Mouse (Mus musculus) ES-E14 (cell line): Measurements from ENCODE around the gene Nyap1. TPM values are rescaled to one million over a fixed set of nuclear protein-coding genes. Genes with fewer than 3 reads are reported as not detected.

Experiments
- DNase-seq: peaks from one replicate; pipeline ENCODE4 v3.0.0-alpha.2; 2013; ENCODE audit warnings: low read depth, low spot score
- H3K27ac ChIP-seq: 2 replicates; pipeline ENCODE4 v1.5.1; 2012; ENCODE audit warnings: low read depth, mild to moderate bottlenecking, low read length, moderate library complexity, mixed read lengths; ENCODE audit not compliant: poor library complexity, insufficient read depth, severe bottlenecking
- H3K36me3 ChIP-seq: 2 replicates; pipeline ENCODE4 v1.6.1; 2012; ENCODE audit warnings: mild to moderate bottlenecking, low read length, moderate library complexity, mixed read lengths; ENCODE audit not compliant: control insufficient read depth, poor library complexity, insufficient read depth, severe bottlenecking
- H3K4me1 ChIP-seq, 2 experiments: fragments of 150-350 bp in 1 of 2; sonication (generic) in 1 of 2; 2 replicates each; pipeline ENCODE4 v1.6.1; 2012; ENCODE audit warnings: low read length in 2 of 2, mild to moderate bottlenecking in 1 of 2, mixed read lengths in 1 of 2; ENCODE audit not compliant: control insufficient read depth in 2 of 2, insufficient read depth in 2 of 2, poor library complexity in 1 of 2
- H3K4me3 ChIP-seq, 2 experiments: fragments of 150-350 bp in 1 of 2; sonication (generic) in 1 of 2; 2 replicates each; pipeline ENCODE4 v1.5.1; 2012; ENCODE audit warnings: low read length in 2 of 2, low read depth in 1 of 2, mild to moderate bottlenecking in 1 of 2, mixed read lengths in 1 of 2; ENCODE audit not compliant: insufficient read depth in 1 of 2, poor library complexity in 1 of 2, severe bottlenecking in 1 of 2
- H3K9ac ChIP-seq: 2 replicates; pipeline ENCODE4 v1.6.1; 2012; ENCODE audit warnings: low read depth, mild to moderate bottlenecking, low read length, mixed read lengths; ENCODE audit not compliant: poor library complexity, insufficient read depth, severe bottlenecking
- H3K9me3 ChIP-seq: fragments of 150-350 bp; sonication (generic); 2 replicates; pipeline ENCODE4 v1.6.1; 2012; ENCODE audit warnings: low read depth, mild to moderate bottlenecking, low read length; ENCODE audit not compliant: control insufficient read depth, insufficient read depth
- CHD2 ChIP-seq: IDR thresholded peaks from 2 replicates; pipeline ENCODE4 v1.6.1; 2014; ENCODE audit warnings: mild to moderate bottlenecking, low read depth, low read length, inconsistent platforms
- HCFC1 ChIP-seq: IDR thresholded peaks from 2 replicates; pipeline ENCODE4 v1.6.1; 2012; ENCODE audit warnings: low read length, inconsistent platforms, borderline replicate concordance; ENCODE audit not compliant: insufficient read depth
- MAFK ChIP-seq: IDR thresholded peaks from 2 replicates; pipeline ENCODE4 v1.6.1; 2014; ENCODE audit warnings: mild to moderate bottlenecking, low read depth, low read length, inconsistent platforms; ENCODE audit not compliant: insufficient read depth
- ZC3H11A ChIP-seq: IDR thresholded peaks from 2 replicates; pipeline ENCODE4 v1.6.1; 2012; ENCODE audit warnings: low read depth, mild to moderate bottlenecking, inconsistent platforms, low read length, borderline replicate concordance
- ZNF384 ChIP-seq: IDR thresholded peaks from 2 replicates; pipeline ENCODE4 v1.6.1; 2012; ENCODE audit warnings: low read depth, low read length, inconsistent platforms
- in situ Hi-C, 2 experiments: fragments of 600-800 bp; cut with MboI; formaldehyde crosslinking; loops; one replicate each; pipeline ENCODE4 v1.15.1; 2025; ENCODE audit warnings: low sequenced_read_pairs in 2 of 2, inconsistent platforms in 1 of 2; ENCODE audit not compliant: unreplicated experiment in 2 of 2
- total RNA-seq: library from RNA; depleted of rRNA; stranded (reverse); fragments of 300-350 nt; gene quantifications from 2 replicates; pipeline ENCODE4 v1.2.3, GENCODE M21; 2012

The Nyap1 gene
- total RNA-seq, 1 experiment = 7.4 TPM

- H3K4me1 ChIP-seq = peaks cover 5 to 35% of the 10 kb centered on the region in 2 experiments
- peak overlapping the region; percentile 72 to 89 for H3K4me3 ChIP-seq
- TF ChIP-seq CHD2 (no peak), MAFK (no peak), HCFC1 (no peak), ZNF384 (no peak), ZC3H11A (no peak)
- DNase-seq = no peak
- peaks cover 5% of the 10 kb centered on the region; the same call in 1 of the 2 replicates for H3K36me3 ChIP-seq
- H3K27ac ChIP-seq = peak overlapping the region; percentile 68
- peak overlapping the region; percentile 66 for H3K9ac ChIP-seq
- in situ Hi-C loops = no loop called here
- H3K9me3 ChIP-seq = no peaks in the 10 kb centered on the region
Observed at GRCm38 (mm10) chr5:137746851-137747325, 5.5 kb upstream of the Nyap1 start.

GRCm38 (mm10) chr5:137746282-137746850 is 5.0 kb upstream of the Nyap1 start:
- no peaks in the 10 kb centered on the region for H3K9me3 ChIP-seq
- peak; percentile 62; the same call in 1 of the 2 replicates for TF ChIP-seq ZNF384
- TF ChIP-seq MAFK = no peak
- peaks cover 3 to 31% of the 10 kb centered on the region in 2 experiments for H3K4me1 ChIP-seq
- in situ Hi-C loops = no loop called here
- H3K36me3 ChIP-seq = peaks cover 5% of the 10 kb centered on the region; the same call in 1 of the 2 replicates
- H3K4me3 ChIP-seq = peak overlapping the region; percentile 72 to 89
- peak overlapping the region; percentile 68 for H3K27ac ChIP-seq
- peak overlapping the region; percentile 66 for H3K9ac ChIP-seq
- no peak for DNase-seq

- Histone ChIP-seq H3K4me3 (peak within 1 kb of the TSS; percentile 72 to 89), H3K9me3 (no peaks in the 10 kb centered on the region), H3K27ac (peak within 1 kb of the TSS; percentile 68), H3K4me1 (peaks cover 3 to 24% of the 10 kb centered on the region in 2 experiments), H3K9ac (peak within 1 kb of the TSS; percentile 66), H3K36me3 (no peaks in the 10 kb centered on the region)
- peak; percentile 77 for TF ChIP-seq ZNF384
- TF ChIP-seq ZC3H11A = no peak
- DNase-seq = peak; percentile 90
- in situ Hi-C loops = no loop called here
Observed at GRCm38 (mm10) chr5:137745214-137746171, 4.1 kb upstream of the Nyap1 start, which contains the start of gene Tsc22d4. Gene Tsc22d4 (plus strand): TSS chr5:137745730.

GRCm38 (mm10) chr5:137744197-137744596 is 2.8 kb upstream of the Nyap1 start:
- peaks cover 3 to 28% of the 10 kb centered on the region in 2 experiments for H3K4me1 ChIP-seq

More at GRCm38 (mm10) chr5:137744197-137744596, 2.8 kb upstream of the Nyap1 start:
- no peaks in the 10 kb centered on the region for H3K9me3 ChIP-seq
- in situ Hi-C loops = no loop called here
- TF ChIP-seq MAFK = no peak
- no peak for TF ChIP-seq ZC3H11A
- no peaks in the 10 kb centered on the region for H3K36me3 ChIP-seq
- H3K4me3 ChIP-seq = no peak overlapping the region
- no peak overlapping the region for H3K27ac ChIP-seq
- H3K9ac ChIP-seq = no peak overlapping the region
- DNase-seq = no peak
